Mouse (Mus musculus): ENCODE results near the gene Pgf.

- no peak for TF ChIP-seq EP300 (IDR thresholded peaks at IDR 0.05; ENCODE audit: low read depth)
- TF ChIP-seq CTCF (IDR thresholded peaks at IDR 0.05; ENCODE audit: low read depth) = no peak
These were observed 15.6 kb upstream of the Pgf start for GRCm38 (mm10) chr12:85193146-85193545.
